Mouse (Mus musculus): Measurements from ENCODE around the gene Gm826. TPM values are rescaled to one million over a fixed set of nuclear protein-coding genes. Genes with fewer than 3 reads are reported as not detected.

Gm826 gene
- total RNA-seq, 4 experiments from 2014 or later = 0.52 to 1.2 (median 0.83) TPM

GRCm38 (mm10) chr2:160353581-160353980 is 19.6 kb upstream of the Gm826 start:
- no peak for DNase-seq

GRCm38 (mm10) chr2:160351038-160351574 is 17.1 kb upstream of the Gm826 start:
- DNase-seq = peak; percentile 64

- DNase-seq = no peak
Observed at GRCm38 (mm10) chr2:160349578-160349977, 15.6 kb upstream of the Gm826 start.

GRCm38 (mm10) chr2:160348796-160349195 is 14.8 kb upstream of the Gm826 start:
- DNase-seq = no peak

GRCm38 (mm10) chr2:160348072-160348604 is 14.2 kb upstream of the Gm826 start:
- no peak for DNase-seq

GRCm38 (mm10) chr2:160345644-160346043 is 11.7 kb upstream of the Gm826 start:
- DNase-seq = no peak

GRCm38 (mm10) chr2:160340121-160340520 is 6.2 kb upstream of the Gm826 start:
- DNase-seq = no peak

GRCm38 (mm10) chr2:160339595-160339994 is 5.6 kb upstream of the Gm826 start:
- no peak for DNase-seq

- DNase-seq = no peak
Observed at GRCm38 (mm10) chr2:160336053-160336452, 2.1 kb upstream of the Gm826 start.

GRCm38 (mm10) chr2:160335043-160335442 is 1.1 kb upstream of the Gm826 start:
- no peak for DNase-seq

GRCm38 (mm10) chr2:160332516-160333325 is 1.2 kb downstream of the Gm826 start:
- no peak for DNase-seq

- no peak for DNase-seq
Observed at GRCm38 (mm10) chr2:160328886-160329285, 5.1 kb downstream of the Gm826 start.

GRCm38 (mm10) chr2:160327716-160328115 is 6.2 kb downstream of the Gm826 start:
- no peak for DNase-seq

GRCm38 (mm10) chr2:160327167-160327566 is 6.8 kb downstream of the Gm826 start:
- DNase-seq = peak; percentile 61

- no peak for DNase-seq
Observed at GRCm38 (mm10) chr2:160325105-160325644, 8.8 kb downstream of the Gm826 start.

GRCm38 (mm10) chr2:160321829-160322228 is 12.1 kb downstream of the Gm826 start:
- no peak for DNase-seq

- no peak for DNase-seq
Observed at GRCm38 (mm10) chr2:160318255-160318654, 15.7 kb downstream of the Gm826 start.

GRCm38 (mm10) chr2:160313595-160314007 is 20.4 kb downstream of the Gm826 start:
- DNase-seq = no peak

GRCm38 (mm10) chr2:160305070-160305469 is 28.9 kb downstream of the Gm826 start:
- no peak for DNase-seq

GRCm38 (mm10) chr2:160303992-160304391 is 30.0 kb downstream of the Gm826 start:
- DNase-seq = no peak

GRCm38 (mm10) chr2:160302013-160302412 is 31.9 kb downstream of the Gm826 start:
- no peak for DNase-seq

- no peak for DNase-seq
Observed at GRCm38 (mm10) chr2:160298586-160298985, 35.4 kb downstream of the Gm826 start.

- DNase-seq = no peak
Observed at GRCm38 (mm10) chr2:160288538-160289151, 45.3 kb downstream of the Gm826 start.

All from adrenal gland, adult 8-10 months (tissue).